Comparison of ENCODE assay signal across 8 mouse cellular contexts in genomic region chr14:121676121-121676591, GRCm38 (mm10).
DNase-seq lines count a peak whose midpoint lies in the region; ATAC-seq lines count a peak whose summit lies in the region.

No protein-coding gene starts in this region.

- no peak overlapping the region for H3K9ac ChIP-seq in hindbrain, embryonic 14.5 days
- no peak overlapping the region for H3K9ac ChIP-seq in heart, embryonic 11.5 days (ENCODE audit: low read depth, low read length)

- no peak overlapping the region for H3K4me3 ChIP-seq in hindbrain, embryonic 10.5 days
- no peak overlapping the region for H3K4me3 ChIP-seq in hindbrain, embryonic 14.5 days (replicated peaks; ENCODE audit: low read length)
- H3K4me3 ChIP-seq in heart, embryonic 11.5 days (ENCODE audit: low read depth, low read length) = no peak overlapping the region

- peaks cover 19% of the 10 kb centered on the region for H3K4me1 ChIP-seq in hindbrain, embryonic 10.5 days (replicated peaks)
- H3K4me1 ChIP-seq in hindbrain, embryonic 14.5 days (replicated peaks; ENCODE audit: control insufficient read depth, insufficient read depth, low read length) = no peaks in the 10 kb centered on the region
- peaks cover 17% of the 10 kb centered on the region for H3K4me1 ChIP-seq in heart, embryonic 11.5 days (ENCODE audit: control insufficient read depth, insufficient read depth, low read length)

- H3K4me2 ChIP-seq in hindbrain, embryonic 14.5 days (replicated peaks) = no peak overlapping the region
- no peak overlapping the region for H3K4me2 ChIP-seq in heart, embryonic 11.5 days

- H3K9me3 ChIP-seq in hindbrain, embryonic 10.5 days = peaks cover 6% of the 10 kb centered on the region; the same call in 1 of the 2 replicates
- H3K9me3 ChIP-seq in hindbrain, embryonic 14.5 days (ENCODE audit: control insufficient read depth, low read length) = 0 out of 2 replicates have a peak, but pooled peaks cover 8% of the 10 kb centered on the region
- H3K9me3 ChIP-seq in heart, embryonic 11.5 days (replicated peaks; ENCODE audit: control insufficient read depth, low read length) = peaks cover 2% of the 10 kb centered on the region; the same call in 1 of the 2 replicates

- no peaks in the 10 kb centered on the region for H3K27me3 ChIP-seq in hindbrain, embryonic 10.5 days (ENCODE audit: insufficient read depth, poor library complexity, severe bottlenecking)
- no peaks in the 10 kb centered on the region for H3K27me3 ChIP-seq in hindbrain, embryonic 14.5 days (ENCODE audit: control insufficient read depth, insufficient read depth, low read length)
- no peaks in the 10 kb centered on the region for H3K27me3 ChIP-seq in heart, embryonic 11.5 days (ENCODE audit: control insufficient read depth, insufficient read depth, low read length)

- ATAC-seq in hindbrain, embryonic 14.5 days (ENCODE audit: low FRiP score) = no peak
- no peak; the same call in 1 of the 2 replicates for ATAC-seq in heart, embryonic 11.5 days (replicated peaks; ENCODE audit: insufficient number of reproducible peaks, low FRiP score, low TSS enrichment)
- ATAC-seq in megakaryocyte, adult 5-6 weeks (ENCODE audit: poor library complexity, severe bottlenecking) = no peak

- DNase-seq in hindbrain, embryonic 10.5 days (ENCODE audit: low spot score) = no peak
- DNase-seq in hindbrain, embryonic 14.5 days (ENCODE audit: low spot score) = no peak
- DNase-seq in WW6 (ENCODE audit: low read depth, low spot score) = peak; percentile 34
- peak; percentile 33 for DNase-seq in kidney, postnatal 14 days
- DNase-seq in left cerebral cortex, adult 8-10 months (ENCODE audit: low spot score in 2 of 2) = no peak
- no peak for DNase-seq in cerebellum, postnatal 14 days

- H3K27ac ChIP-seq in hindbrain, embryonic 10.5 days = peak overlapping the region; percentile 66
- H3K27ac ChIP-seq in hindbrain, embryonic 14.5 days = no peak overlapping the region
- peak overlapping the region; percentile 41; the same call in 1 of the 2 replicates for H3K27ac ChIP-seq in heart, embryonic 11.5 days (ENCODE audit: low read depth, low read length)

- no peaks in the 10 kb centered on the region for H3K36me3 ChIP-seq in hindbrain, embryonic 10.5 days
- no peaks in the 10 kb centered on the region; the same call in 1 of the 2 replicates for H3K36me3 ChIP-seq in hindbrain, embryonic 14.5 days (replicated peaks; ENCODE audit: control insufficient read depth, insufficient read depth)
- H3K36me3 ChIP-seq in heart, embryonic 11.5 days (ENCODE audit: control insufficient read depth, insufficient read depth, low read length) = no peaks in the 10 kb centered on the region

Comparison
In these comparisons a context has a peak if more than half of its experiments do, and no peak if none do; other contexts are left out.
1. DNase-seq: peak in WW6 (single experiment) and kidney, postnatal 14 days (single experiment); none in hindbrain, embryonic 10.5 days (single experiment), hindbrain, embryonic 14.5 days (single experiment), left cerebral cortex, adult 8-10 months (0 of 2) and cerebellum, postnatal 14 days (0 of 2).